Mouse (Mus musculus) spleen, adult 2 months (tissue): ENCODE data around the gene Hba-a2.
"Not testable (repeated sequence)": the region's sequence is repeated elsewhere in the genome, so short reads cannot be mapped to it uniquely, and the experiment has no call there.

Source experiments
- CTCF ChIP-seq: fragments of 200-500 bp; IDR thresholded peaks from 2 replicates; pipeline ENCODE4 v1.5.1; 2011; ENCODE audit warnings: mild to moderate bottlenecking, inconsistent platforms; ENCODE audit not compliant: insufficient read depth, insufficient read length, insufficient replicate concordance; ENCODE audit errors: extremely low read depth
- POLR2A ChIP-seq: fragments of 200-500 bp; IDR thresholded peaks from 2 replicates; pipeline ENCODE4 v1.6.1; 2011; ENCODE audit warnings: low read depth, low read length, inconsistent platforms

DNA sequence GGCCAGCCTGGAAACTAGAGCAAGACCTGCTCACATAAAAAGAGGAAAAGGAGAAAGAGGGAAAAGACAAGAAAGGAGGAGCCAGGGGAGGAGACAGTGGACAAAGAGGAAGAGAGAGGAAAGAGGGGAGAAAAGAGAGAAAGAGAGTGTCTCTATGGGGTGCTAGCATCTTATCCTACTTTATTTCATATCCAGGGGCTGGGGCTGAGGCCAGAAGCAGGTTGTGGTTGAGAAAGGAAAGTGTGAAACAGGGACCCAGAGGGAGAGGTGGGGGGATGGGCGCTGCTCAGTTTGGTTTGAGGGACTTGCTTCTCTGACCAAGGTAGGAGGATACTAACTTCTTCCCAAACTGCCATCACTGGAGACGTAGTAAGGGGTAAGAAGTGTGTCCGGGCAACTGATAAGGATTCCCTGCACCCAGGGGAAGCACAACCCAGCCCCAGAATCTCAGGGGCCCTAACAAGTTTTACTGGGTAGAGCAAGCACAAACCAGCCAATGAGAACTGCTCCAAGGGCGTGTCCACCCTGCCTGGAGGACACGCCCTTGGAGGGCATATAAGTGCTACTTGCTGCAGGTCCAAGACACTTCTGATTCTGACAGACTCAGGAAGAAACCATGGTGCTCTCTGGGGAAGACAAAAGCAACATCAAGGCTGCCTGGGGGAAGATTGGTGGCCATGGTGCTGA, 13.1 kb upstream of the Hba-a2 start, which contains the start of gene Hba-a1:
- not testable (repeated sequence) for TF ChIP-seq CTCF, POLR2A
